Mouse (Mus musculus): ENCODE data around the gene Cabp5. TPM values are rescaled to one million over a fixed set of nuclear protein-coding genes. Genes with fewer than 3 reads are reported as not detected.
"Not testable (repeated sequence)": the region's sequence is repeated elsewhere in the genome, so short reads cannot be mapped to it uniquely, and the experiment has no call there.

Cabp5 gene
- 0.17 TPM in 1 of 2 replicates, not detected in the other for polyA plus RNA-seq (2014; fragmentation: Nextera tagmentation; extraction: Ambion mirVana)

DNA sequence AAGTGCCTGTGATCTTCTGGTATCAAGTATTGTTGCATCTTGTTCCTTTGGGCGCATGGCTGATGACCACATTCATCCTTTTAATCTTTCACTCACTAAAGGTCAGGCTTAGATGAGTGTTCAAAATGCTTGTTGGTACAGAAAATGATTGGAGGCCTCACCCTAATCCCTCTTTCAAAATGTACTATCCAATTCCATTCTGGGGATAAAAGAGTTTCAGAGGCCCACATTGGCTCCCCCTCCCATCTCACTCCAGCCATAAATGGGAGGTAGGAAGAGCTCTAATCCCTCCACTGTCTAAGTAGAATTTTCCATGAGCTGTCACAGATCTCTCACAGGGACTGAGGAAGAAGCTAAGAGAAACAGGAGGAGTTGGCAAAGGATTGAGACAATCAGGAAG is at the start of gene Cabp5:
Gene Cabp5 (plus strand): TSS at position 301 of the 400 bp plus-strand sequence.
- H3K9ac ChIP-seq (replicated peaks; ENCODE audit: low read depth, low read length): no peak within 1 kb of the TSS
- H3K4me2 ChIP-seq (replicated peaks; ENCODE audit: low read depth, low read length): no peak within 1 kb of the TSS
- ATAC-seq (ENCODE audit: insufficient number of reproducible peaks, insufficient read depth, low FRiP score, low read depth): no peak
- no peaks in the 10 kb centered on the region for H3K36me3 ChIP-seq (ENCODE audit: control insufficient read depth, insufficient read depth, low read length)
- H3K9me3 ChIP-seq (ENCODE audit: control insufficient read depth, low read depth, low read length): no peaks in the 10 kb centered on the region
- no peaks in the 10 kb centered on the region for H3K27me3 ChIP-seq (ENCODE audit: control insufficient read depth, insufficient read depth, low read length)
- no peak within 1 kb of the TSS for H3K27ac ChIP-seq (ENCODE audit: low read length)
- H3K4me3 ChIP-seq (ENCODE audit: low read depth, low read length): no peak within 1 kb of the TSS
- WGBS: 77% methylated on average over 1 of the region's 1 CpGs
- no peaks in the 10 kb centered on the region for H3K4me1 ChIP-seq (ENCODE audit: control insufficient read depth, insufficient read depth, low read length)

DNA sequence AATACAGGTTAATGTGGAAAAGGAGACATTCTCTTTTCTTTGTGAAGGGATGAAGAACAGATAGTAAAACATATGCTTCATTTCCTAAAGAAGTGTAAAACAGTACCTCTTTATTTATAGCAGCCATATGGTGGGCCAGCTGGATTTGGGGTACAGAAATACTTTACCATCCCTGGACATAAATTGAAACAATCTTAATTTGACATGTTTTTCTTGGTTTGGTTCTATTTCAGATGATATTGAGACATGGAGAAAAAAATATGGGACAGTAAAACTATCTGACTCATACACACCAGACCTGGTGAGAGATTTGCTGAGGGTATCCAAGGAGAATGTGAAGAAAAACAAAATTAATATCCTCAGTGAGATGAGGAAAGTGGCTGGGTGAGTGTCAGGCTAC is 42.0 kb upstream of the Cabp5 start:
- ATAC-seq (ENCODE audit: insufficient number of reproducible peaks, insufficient read depth, low FRiP score, low read depth): no peak
- Histone ChIP-seq H3K36me3 (ENCODE audit: control insufficient read depth, insufficient read depth, low read length) (no peaks in the 10 kb centered on the region), H3K9ac (replicated peaks; ENCODE audit: low read depth, low read length) (no peak overlapping the region), H3K4me3 (ENCODE audit: low read depth, low read length) (no peak overlapping the region), H3K27me3 (ENCODE audit: control insufficient read depth, insufficient read depth, low read length) (no peaks in the 10 kb centered on the region), H3K9me3 (ENCODE audit: control insufficient read depth, low read depth, low read length) (no peaks in the 10 kb centered on the region), H3K4me2 (replicated peaks; ENCODE audit: low read depth, low read length) (no peak overlapping the region), H3K27ac (ENCODE audit: low read length) (no peak overlapping the region), H3K4me1 (ENCODE audit: control insufficient read depth, insufficient read depth, low read length) (no peaks in the 10 kb centered on the region)

- Histone ChIP-seq H3K27ac (ENCODE audit: low read length) (no peak overlapping the region), H3K4me3 (ENCODE audit: low read depth, low read length) (no peak overlapping the region), H3K27me3 (ENCODE audit: control insufficient read depth, insufficient read depth, low read length) (no peaks in the 10 kb centered on the region), H3K4me1 (ENCODE audit: control insufficient read depth, insufficient read depth, low read length) (no peaks in the 10 kb centered on the region), H3K4me2 (replicated peaks; ENCODE audit: low read depth, low read length) (no peak overlapping the region), H3K36me3 (ENCODE audit: control insufficient read depth, insufficient read depth, low read length) (no peaks in the 10 kb centered on the region), H3K9ac (replicated peaks; ENCODE audit: low read depth, low read length) (no peak overlapping the region), H3K9me3 (ENCODE audit: control insufficient read depth, low read depth, low read length) (no peaks in the 10 kb centered on the region)
- 82% methylated on average over 2 of the region's 2 CpGs for whole genome bisulfite sequencing
- no peak for ATAC-seq (ENCODE audit: insufficient number of reproducible peaks, insufficient read depth, low FRiP score, low read depth)
Measured at GRCm38 (mm10) chr7:13380588-13380987, 17.3 kb upstream of the Cabp5 start.

DNA sequence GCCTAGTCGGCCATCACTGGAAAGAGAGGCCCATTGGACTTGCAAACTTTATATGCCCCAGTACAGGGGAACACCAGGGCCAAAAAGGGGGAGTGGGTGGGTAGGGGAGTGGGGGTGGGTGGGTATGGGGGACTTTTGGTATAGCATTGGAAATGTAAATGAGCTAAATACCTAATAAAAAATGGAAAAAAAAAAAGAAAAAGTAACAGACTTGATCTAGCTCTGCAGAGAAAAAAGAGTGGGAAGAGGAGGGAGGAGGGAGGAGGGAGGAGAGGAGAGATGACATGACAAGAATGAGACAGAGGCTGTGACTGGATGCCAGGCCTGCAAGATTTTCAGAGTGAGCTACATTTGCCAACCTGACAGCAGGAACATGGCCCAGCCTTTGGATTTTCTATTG is 52.6 kb downstream of the Cabp5 start, which contains the start of gene Bsph1:
Gene Bsph1 (plus strand): TSS at position 301 of the 400 bp plus-strand sequence.
- not testable (repeated sequence) for H3K36me3 ChIP-seq (ENCODE audit: control insufficient read depth, insufficient read depth, low read length); H3K4me1 ChIP-seq (ENCODE audit: control insufficient read depth, insufficient read depth, low read length); H3K4me3 ChIP-seq (ENCODE audit: low read depth, low read length); H3K9me3 ChIP-seq (ENCODE audit: control insufficient read depth, low read depth, low read length); H3K4me2 ChIP-seq (replicated peaks; ENCODE audit: low read depth, low read length); ATAC-seq (ENCODE audit: insufficient number of reproducible peaks, insufficient read depth, low FRiP score, low read depth); H3K27me3 ChIP-seq (ENCODE audit: control insufficient read depth, insufficient read depth, low read length); H3K9ac ChIP-seq (replicated peaks; ENCODE audit: low read depth, low read length); H3K27ac ChIP-seq (ENCODE audit: low read length)
- 67% methylated on average over 1 of the region's 1 CpGs for WGBS

Other genes with a start within 250 kb of the Cabp5 start
- not detected in 2 replicates for gene Vmn1r88, start 238.6 kb upstream of the Cabp5 start, polyA plus RNA-seq (2014; fragmentation: Nextera tagmentation; extraction: Ambion mirVana)
- gene Vmn1r89, start 185.1 kb upstream of the Cabp5 start, polyA plus RNA-seq (2014; fragmentation: Nextera tagmentation; extraction: Ambion mirVana): not detected in 2 replicates
- 117 and 124 TPM in 2 replicates for gene Lig1, start 120.8 kb upstream of the Cabp5 start, polyA plus RNA-seq (2014; fragmentation: Nextera tagmentation; extraction: Ambion mirVana)
- gene Zswim9, start 119.4 kb upstream of the Cabp5 start, polyA plus RNA-seq (2014; fragmentation: Nextera tagmentation; extraction: Ambion mirVana): 5.7 and 11.6 TPM in 2 replicates
- gene Pla2g4c, start 73.5 kb upstream of the Cabp5 start, polyA plus RNA-seq (2014; fragmentation: Nextera tagmentation; extraction: Ambion mirVana): 1.1 and 1.3 TPM in 2 replicates
- not detected in 2 replicates for gene Bsph1, start 52.7 kb downstream of the Cabp5 start, polyA plus RNA-seq (2014; fragmentation: Nextera tagmentation; extraction: Ambion mirVana)
- not detected in 2 replicates for gene Bsph2, start 172.9 kb downstream of the Cabp5 start, polyA plus RNA-seq (2014; fragmentation: Nextera tagmentation; extraction: Ambion mirVana)
- gene Sult2a5, start 225.8 kb downstream of the Cabp5 start, polyA plus RNA-seq (2014; fragmentation: Nextera tagmentation; extraction: Ambion mirVana): not detected in 2 replicates